Mouse (Mus musculus) gastrocnemius, postnatal 36 days (tissue): ENCODE measurements at regions not wholly inside any gene's neighbourhood (a gene's known extent, or its start where the extent isn't known, plus 50 kb on each side); places are given as distances from the start of the nearest gene placed in this dataset.
"Not testable (repeated sequence)": the region's sequence is repeated elsewhere in the genome, so short reads cannot be mapped to it uniquely, and the experiment has no call there.

Experiments
- DNase-seq, 2 experiments: peaks; one replicate each; pipeline ENCODE4 v3.0.0; 2022
- intact Hi-C: fragments of 180-260 bp; cut with DNase I; formaldehyde crosslinking; loops from one replicate; pipeline ENCODE4 v1.15.1; 2025

- intact Hi-C loops: no loop called here
Observed at GRCm38 (mm10) chr6:140243411-140244151, 180.3 kb upstream of the Plekha5 start.

DNA sequence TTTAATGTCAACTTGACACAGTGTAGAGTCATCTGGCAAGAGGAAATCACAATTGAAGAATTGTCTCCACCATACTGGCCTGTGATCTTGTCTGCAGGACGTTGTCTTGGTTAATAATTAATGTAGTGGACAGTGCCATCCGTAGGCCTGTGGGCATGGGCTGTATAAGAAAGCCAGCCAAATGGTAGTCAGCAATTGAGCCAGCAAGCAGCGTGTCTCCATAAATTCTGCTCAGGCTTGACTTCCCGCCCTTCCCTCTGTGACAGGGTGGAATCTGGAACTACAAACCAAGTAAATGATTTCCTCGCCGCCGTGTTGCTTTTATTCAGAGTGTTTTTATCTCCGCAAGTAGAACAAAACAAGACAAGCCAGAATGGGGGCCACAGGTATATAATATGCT, 184.5 kb upstream of the Plekha5 start:
- DNase-seq: no peak
- intact Hi-C loops: no loop called here

More at GRCm38 (mm10) chr6:140243411-140244151, 180.3 kb upstream of the Plekha5 start:
- no peak for DNase-seq

DNA sequence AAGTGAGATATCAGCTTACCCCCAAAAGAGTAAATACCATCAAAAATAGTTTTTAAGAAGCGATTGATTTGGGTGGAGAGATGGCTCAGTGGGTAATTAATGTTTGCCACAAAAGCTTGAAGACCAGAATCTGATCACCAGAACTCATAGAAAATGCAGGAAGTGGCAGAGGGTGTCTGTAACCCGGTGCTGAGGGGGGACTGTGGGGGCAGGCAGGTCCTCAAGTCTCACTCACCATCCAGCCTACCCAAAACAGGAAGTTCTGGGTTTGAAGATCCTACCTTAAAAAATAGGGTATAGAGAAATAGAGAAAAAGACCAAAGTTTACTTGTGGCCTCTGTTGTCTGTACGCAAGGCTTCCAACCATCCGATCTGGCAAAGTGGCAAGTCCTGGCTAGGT, 190.3 kb upstream of the Plcz1 start:
- intact Hi-C loops: no loop called here
- DNase-seq: no peak

DNA sequence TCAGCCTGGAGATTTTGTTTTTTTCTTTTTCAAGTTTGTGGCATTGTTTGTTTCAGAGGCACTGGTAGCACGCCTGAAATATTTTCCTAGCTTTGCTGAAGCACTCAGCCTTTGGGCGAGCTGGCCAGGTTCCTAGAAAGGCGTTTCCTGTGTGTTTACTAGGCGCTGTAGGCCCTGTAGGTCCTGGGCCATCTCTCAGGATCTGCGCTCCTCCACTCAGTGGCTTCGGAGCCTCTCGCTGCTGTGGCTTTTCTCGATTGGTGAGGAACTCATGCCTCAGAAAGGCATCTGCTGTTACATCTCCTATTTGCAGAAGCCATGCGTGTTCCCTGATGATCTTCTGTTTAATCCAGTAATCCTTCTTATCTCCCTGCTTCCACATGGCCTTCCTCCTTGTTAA, 188.0 kb upstream of the Plcz1 start:
- peak; percentile 33 to 60 for DNase-seq
- intact Hi-C loops: no loop called here

DNA sequence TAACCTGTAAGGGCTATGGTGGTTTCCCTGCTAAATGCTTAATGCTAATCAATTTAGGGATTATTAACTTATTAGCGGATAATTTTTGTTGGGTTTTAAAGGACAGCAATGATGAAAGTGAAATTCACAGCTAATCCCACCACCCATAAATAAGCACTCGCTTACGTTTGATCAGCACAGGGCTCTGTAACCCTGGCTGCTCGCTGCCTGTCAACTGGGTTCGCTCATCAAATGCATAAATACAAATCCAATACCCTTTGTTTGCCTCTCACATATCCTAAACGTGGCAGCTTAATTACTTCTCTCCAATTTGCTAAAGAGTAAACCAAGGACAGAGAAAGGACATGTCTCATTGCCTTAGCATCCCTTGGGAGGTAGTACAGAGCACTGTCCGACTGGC, 187.5 kb upstream of the Plcz1 start:
- intact Hi-C loops: no loop called here
- no peak for DNase-seq

DNA sequence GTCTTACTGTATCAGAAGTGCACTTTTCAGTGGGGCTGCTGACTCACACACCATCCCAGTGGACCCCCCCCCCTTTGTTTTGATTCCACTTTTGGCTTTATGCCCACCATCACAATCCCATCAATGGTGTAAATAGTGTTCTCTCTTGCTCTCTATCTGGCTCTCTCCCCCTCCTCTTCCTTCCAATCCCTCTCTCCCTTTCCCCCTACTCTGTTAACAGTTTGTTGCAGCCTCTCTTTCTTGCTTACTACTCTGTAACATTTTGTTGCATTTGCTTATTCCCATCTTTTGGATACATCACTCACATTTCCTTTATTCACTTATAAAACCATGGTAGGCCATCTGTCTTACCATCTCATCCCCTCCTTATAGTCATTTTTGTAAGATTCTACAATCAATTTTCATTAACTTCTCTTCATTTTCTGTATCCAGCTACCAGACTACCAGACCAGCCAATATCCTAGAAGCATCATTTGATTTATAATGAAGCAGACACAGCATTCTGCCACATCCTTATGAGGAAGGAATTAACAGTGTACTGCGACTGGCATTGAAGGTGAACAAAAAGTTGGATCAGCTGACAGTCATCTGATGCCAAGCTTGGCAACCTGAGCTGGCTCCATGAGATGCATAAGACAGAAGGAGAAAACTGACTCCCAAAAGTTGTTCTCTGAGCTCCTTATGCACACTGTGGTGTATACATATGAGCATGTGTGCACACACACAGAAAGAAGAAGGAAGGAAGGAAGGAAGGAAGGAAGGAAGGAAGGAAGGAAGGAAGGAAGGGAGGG, 181.5 kb upstream of the Plcz1 start:
- DNase-seq: no peak
- intact Hi-C loops: no loop called here

DNA sequence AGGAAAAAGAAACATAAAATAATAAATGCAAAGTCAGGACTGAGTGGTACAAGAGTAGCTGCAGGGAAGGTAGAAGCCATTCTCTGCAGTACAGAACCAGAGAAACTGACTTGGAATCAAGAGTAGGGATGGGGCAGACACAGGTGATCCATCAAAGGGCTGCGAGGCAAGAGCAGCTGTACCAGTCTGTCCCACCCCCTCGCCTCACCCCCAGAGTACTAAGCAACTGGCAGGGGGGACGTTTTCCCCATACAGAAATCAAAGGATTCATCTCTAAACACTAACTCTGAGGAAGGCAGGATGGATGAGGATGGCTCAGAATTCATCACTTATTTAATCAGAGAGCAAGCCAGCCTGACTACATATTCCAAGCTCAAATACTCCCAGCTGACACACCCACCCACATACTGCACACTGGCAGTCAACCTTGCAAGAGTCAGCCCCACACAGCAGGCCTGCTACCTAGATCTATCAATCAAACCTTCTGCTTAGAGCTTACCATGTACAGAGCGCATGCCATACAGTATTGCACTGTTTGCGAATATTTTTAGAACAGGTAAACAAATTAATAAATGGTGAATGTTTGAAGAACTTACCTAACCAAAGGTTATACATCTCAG, 180.5 kb upstream of the Plcz1 start:
- DNase-seq: no peak
- intact Hi-C loops: no loop called here

GRCm38 (mm10) chr6:140218789-140219188, 177.5 kb upstream of the Plcz1 start:
- DNase-seq: no peak

GRCm38 (mm10) chr6:140212403-140212802, 171.1 kb upstream of the Plcz1 start:
- intact Hi-C loops: no loop called here
- DNase-seq: no peak

More at GRCm38 (mm10) chr6:140218789-140219188, 177.5 kb upstream of the Plcz1 start:
- intact Hi-C loops: no loop called here

DNA sequence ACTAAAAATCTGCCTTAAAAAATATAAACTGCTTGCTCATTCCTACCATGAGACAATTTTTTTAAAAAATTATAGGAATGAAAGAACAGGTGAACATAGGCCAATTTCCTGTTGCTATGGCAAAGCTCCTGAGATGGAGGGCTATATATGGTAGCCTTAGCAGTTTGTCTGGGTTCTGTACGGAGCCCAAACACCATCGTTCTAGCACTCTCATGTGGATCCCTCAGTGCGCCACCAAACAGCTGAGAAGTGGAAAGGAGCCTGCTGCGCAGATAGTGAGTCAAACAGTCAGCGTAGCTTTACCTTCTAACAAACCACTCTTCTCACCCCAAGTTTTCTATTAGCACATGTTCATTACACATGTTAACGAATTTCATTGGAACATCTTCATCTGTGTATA, 168.9 kb upstream of the Plcz1 start:
- intact Hi-C loops: no loop called here
- no peak for DNase-seq

DNA sequence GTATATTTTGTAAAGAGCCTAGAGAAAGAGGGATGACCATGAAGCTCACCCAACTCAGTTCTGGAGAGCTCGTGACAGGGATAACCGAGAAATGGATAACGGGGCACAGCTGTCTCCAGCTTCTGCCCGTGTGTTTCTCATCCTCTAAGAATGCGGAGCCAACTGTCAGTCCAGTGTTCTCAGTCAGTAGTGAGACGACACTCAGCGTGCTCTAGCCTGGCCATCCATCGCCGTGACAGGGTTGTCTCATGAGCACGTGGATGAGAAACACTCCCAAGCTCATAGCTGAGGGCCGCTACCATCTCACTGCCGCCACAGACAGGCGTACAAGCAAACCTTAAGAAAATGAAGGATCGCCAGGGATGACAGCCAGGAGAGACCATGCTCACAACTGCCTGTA, 167.8 kb upstream of the Plcz1 start:
- intact Hi-C loops: no loop called here
- DNase-seq: no peak

DNA sequence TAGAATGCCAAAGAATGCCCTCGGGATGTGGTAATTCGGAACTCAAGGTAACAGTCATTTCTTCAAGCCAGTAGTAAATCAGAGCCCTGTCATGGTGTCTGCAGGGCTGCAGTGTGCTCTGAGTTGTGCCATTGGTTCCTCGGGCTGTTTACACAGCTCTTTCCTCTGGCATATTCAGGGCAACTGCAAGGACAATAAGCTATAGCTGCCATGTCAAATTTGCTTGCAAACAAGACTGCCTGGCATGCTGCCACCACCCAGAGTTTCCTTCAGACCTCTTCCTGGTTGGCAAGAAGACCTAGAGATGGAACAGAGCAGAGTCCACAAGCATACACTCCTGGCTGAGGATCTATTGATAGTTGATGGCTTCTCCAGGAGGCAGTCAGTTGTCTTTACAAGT, 167.1 kb upstream of the Plcz1 start:
- intact Hi-C loops: no loop called here
- no peak for DNase-seq

GRCm38 (mm10) chr6:140206676-140207075, 165.4 kb upstream of the Plcz1 start:
- DNase-seq, intact Hi-C loops: not testable (repeated sequence)

- intact Hi-C loops: no loop called here
- no peak for DNase-seq
Observed at GRCm38 (mm10) chr6:140201356-140201755, 160.1 kb upstream of the Plcz1 start.

DNA sequence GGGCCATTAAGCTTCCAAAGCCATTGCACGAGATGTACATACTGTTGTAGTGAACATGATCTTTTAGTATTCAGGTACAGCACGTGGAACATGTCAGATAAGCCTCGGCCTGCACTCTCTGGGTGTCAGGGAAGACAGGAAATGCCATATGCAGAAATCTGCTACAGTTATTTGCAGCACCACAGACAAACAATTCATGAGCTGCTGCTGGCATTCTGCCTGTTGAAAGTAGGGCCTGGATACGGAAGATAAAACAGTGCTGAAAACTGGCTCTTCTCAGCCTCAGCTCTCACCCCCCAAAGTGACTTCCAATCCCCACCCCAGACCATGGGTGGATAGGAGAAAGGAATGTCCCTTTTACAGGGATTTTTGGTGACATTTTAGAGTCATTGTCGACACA, 159.1 kb upstream of the Plcz1 start:
- intact Hi-C loops: no loop called here
- no peak for DNase-seq

DNA sequence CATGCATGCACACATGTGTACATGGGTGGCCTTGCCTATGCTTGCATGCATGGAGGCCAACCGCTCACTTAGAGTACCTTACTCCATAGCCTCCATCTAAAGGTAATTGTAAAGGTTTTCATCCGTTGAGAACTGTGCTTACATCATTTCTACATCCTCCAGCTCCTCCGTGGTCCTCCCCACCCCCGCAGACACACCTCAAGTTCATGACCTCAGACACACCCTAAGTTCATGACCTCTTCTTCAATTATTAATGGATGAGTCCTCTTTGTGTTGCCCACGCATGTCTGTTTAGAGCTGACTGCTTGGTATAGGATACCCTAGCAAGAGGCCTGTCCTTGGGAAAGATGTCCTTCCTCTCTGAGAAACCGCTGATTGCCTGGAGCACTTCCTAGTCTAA, 156.8 kb upstream of the Plcz1 start:
- DNase-seq: no peak
- intact Hi-C loops: no loop called here

- intact Hi-C loops: no loop called here
- DNase-seq: no peak
Observed at GRCm38 (mm10) chr6:140197113-140197675, 155.9 kb upstream of the Plcz1 start.

DNA sequence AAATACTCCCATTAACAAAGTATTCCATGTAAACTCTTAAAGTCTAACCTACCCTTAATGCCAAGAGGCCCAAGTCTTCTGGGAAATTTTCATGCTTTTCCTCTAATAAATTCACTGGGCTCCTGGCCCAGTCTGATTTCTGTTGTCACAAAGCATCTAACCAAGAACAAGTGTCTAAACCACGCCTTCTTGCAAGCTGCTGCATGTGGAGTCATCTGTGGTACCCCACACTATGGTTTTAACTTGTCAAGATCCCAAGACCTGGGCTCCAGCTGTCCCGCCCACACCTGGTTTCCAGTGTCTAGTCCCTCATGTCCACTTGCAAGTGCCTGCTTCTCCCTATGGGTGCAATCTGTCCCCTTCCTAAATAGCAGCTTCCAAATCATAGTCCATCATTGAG, 153.0 kb upstream of the Plcz1 start:
- intact Hi-C loops: no loop called here
- no peak for DNase-seq

DNA sequence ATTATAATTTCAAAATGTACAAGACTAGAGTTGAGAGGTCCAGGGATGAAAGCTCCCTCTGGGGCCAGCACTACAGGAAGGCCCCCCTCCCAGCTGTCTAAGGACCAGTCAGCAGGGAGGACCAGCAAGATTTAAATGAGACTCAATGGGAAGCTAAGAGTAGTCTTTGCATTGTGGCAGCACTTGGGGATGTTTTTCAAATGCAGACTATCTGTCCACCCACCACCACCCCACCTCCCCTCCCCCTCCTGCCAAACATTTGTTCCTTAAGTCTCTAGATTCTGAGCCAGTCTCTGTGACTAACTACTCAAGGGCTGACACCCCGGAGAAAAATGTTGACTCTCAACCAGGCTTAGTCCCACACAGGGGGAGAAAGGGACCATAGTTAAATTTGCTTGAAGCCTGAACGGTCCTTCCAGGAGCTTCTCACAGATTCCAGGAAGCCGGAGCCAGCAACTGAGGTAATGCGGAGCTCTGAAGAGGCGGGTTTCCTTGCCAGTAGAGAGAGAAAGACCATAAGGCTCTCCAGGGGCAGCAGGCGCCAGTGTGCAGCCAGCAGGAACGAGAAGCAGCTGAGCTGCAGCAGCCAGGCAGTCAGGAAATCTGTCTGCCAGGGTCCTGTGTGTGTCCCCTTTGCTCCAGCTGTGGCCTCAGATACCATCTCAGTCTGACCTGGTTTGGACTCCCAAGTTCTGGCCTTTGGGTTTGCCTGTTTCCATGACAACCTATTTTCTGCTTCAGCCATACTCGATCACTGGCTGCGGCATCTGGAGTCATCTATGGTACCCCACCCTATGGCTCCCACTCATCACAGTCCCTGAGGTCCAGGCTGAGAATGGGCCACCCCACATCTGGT, 152.1 kb upstream of the Plcz1 start:
- peak; percentile 53 to 63 for DNase-seq
- intact Hi-C loops: no loop called here

- no peak for DNase-seq
- intact Hi-C loops: no loop called here
Observed at GRCm38 (mm10) chr6:140192526-140192925, 151.3 kb upstream of the Plcz1 start.
